In genomic region chr8:80831876-80832524, GRCm38 (mm10) we compare ENCODE assay signal across 19 mouse cellular contexts. TPM values are rescaled to one million over a fixed set of nuclear protein-coding genes. Genes with fewer than 3 reads are reported as not detected.
A peak's percentile ranks its signal among the peaks of the same experiment; 100 is the strongest.
DNase-seq lines count a peak whose midpoint lies in the region; ATAC-seq and TF ChIP-seq lines count a peak whose summit lies in the region.
"Had no signal": no experiment of that assay in that cellular context is flagged by ENCODE, and none has a peak within 500 bp of the region (broad histone marks: within the 10 kb centered on the region; RNA-seq: fewer than 3 reads in every experiment).

No protein-coding gene starts in this region.

- H3K27me3 ChIP-seq in heart, embryonic 15.5 days, result no peaks in the 10 kb centered on the region
- H3K27me3 ChIP-seq in kidney, adult 2 months (replicated peaks; ENCODE audit: control insufficient read depth, insufficient read depth, low read length), result no peaks in the 10 kb centered on the region
- H3K27me3 ChIP-seq in kidney, embryonic 16.5 days (ENCODE audit: insufficient read depth, low read length), result no peaks in the 10 kb centered on the region
- no peaks in the 10 kb centered on the region for H3K27me3 ChIP-seq in liver, embryonic 15.5 days
- H3K27me3 ChIP-seq: heart, embryonic 12.5 days had no signal

- TF ChIP-seq CTCF in kidney, adult 2 months (conservative IDR thresholded peaks at IDR 0.05; ENCODE audit: insufficient read depth, insufficient read length, low read depth, low read length), result no peak

- peaks cover 73% of the 10 kb centered on the region for H3K4me1 ChIP-seq in heart, embryonic 15.5 days (replicated peaks)
- H3K4me1 ChIP-seq in kidney, adult 2 months (ENCODE audit: control insufficient read depth, insufficient read depth, low read length), result peaks cover 46% of the 10 kb centered on the region
- peaks cover 55% of the 10 kb centered on the region for H3K4me1 ChIP-seq in kidney, embryonic 16.5 days (ENCODE audit: insufficient read depth, low read length)
- peaks cover 16% of the 10 kb centered on the region for H3K4me1 ChIP-seq in liver, embryonic 15.5 days (replicated peaks)

- intact Hi-C loops in heart, postnatal 14 days (cut with DNase I), result no loop called here

- peak overlapping the region; percentile 45 for H3K27ac ChIP-seq in heart, embryonic 15.5 days
- H3K27ac ChIP-seq in kidney, adult 2 months (ENCODE audit: insufficient read depth, low read depth, low read length), result no peak overlapping the region
- H3K27ac ChIP-seq in kidney, embryonic 16.5 days (ENCODE audit: low read length), result no peak overlapping the region
- H3K27ac ChIP-seq in liver, embryonic 15.5 days (replicated peaks), result no peak overlapping the region
- H3K27ac ChIP-seq: embryonic facial prominence, embryonic 10.5 days; forebrain, embryonic 10.5 days had no signal

- 97% methylated on average over 5 of the region's 5 CpGs for WGBS in heart, embryonic 15.5 days
- WGBS in kidney, adult 2 months, result 71% methylated on average over 5 of the region's 5 CpGs
- 84% methylated on average over 5 of the region's 5 CpGs for WGBS in kidney, embryonic 16.5 days
- 79% methylated on average over 5 of the region's 5 CpGs for WGBS in liver, embryonic 15.5 days (ENCODE audit: insufficient replicate concordance)

- no peaks in the 10 kb centered on the region for H3K36me3 ChIP-seq in heart, embryonic 15.5 days
- no peaks in the 10 kb centered on the region for H3K36me3 ChIP-seq in kidney, adult 2 months (ENCODE audit: control insufficient read depth, insufficient read depth, low read length)
- H3K36me3 ChIP-seq in kidney, embryonic 16.5 days (ENCODE audit: insufficient read depth, low read length), result no peaks in the 10 kb centered on the region
- peaks cover 1% of the 10 kb centered on the region; the same call in 1 of the 2 replicates for H3K36me3 ChIP-seq in liver, embryonic 15.5 days (replicated peaks)
- H3K36me3 ChIP-seq: embryonic facial prominence, embryonic 10.5 days; forebrain, embryonic 10.5 days; heart, embryonic 12.5 days; hindbrain, embryonic 10.5 days had no signal

- H3K4me3 ChIP-seq in heart, embryonic 15.5 days, result no peak overlapping the region
- H3K4me3 ChIP-seq in kidney, adult 2 months (ENCODE audit: insufficient read depth, low read depth, low read length), result no peak overlapping the region
- no peak overlapping the region for H3K4me3 ChIP-seq in kidney, embryonic 16.5 days (ENCODE audit: low read length)
- H3K4me3 ChIP-seq in liver, embryonic 15.5 days (replicated peaks), result no peak overlapping the region
- H3K4me3 ChIP-seq: embryonic facial prominence, embryonic 10.5 days; erythroblast, embryonic 14.5 days; forebrain, embryonic 10.5 days; heart, embryonic 12.5 days; hindbrain, embryonic 10.5 days had no signal

- ATAC-seq in heart, embryonic 15.5 days (replicated peaks; ENCODE audit: insufficient number of reproducible peaks, insufficient read depth, low FRiP score, low read depth), result no peak
- no peak for ATAC-seq in kidney, embryonic 16.5 days (ENCODE audit: low FRiP score, low TSS enrichment)
- ATAC-seq in liver, embryonic 15.5 days (ENCODE audit: insufficient read depth), result 0 out of 2 replicates have a peak, but pooled peaks have one; percentile 22
- ATAC-seq: inflammation-experienced regulatory T-cells, adult 6 months had no signal

- no peak overlapping the region for H3K9ac ChIP-seq in heart, embryonic 15.5 days
- no peak overlapping the region for H3K9ac ChIP-seq in kidney, embryonic 16.5 days (replicated peaks; ENCODE audit: low read length)
- no peak overlapping the region for H3K9ac ChIP-seq in liver, embryonic 15.5 days

- no peak overlapping the region for H3K4me2 ChIP-seq in heart, embryonic 15.5 days
- no peak overlapping the region for H3K4me2 ChIP-seq in kidney, embryonic 16.5 days (replicated peaks; ENCODE audit: low read depth, low read length)
- H3K4me2 ChIP-seq in liver, embryonic 15.5 days, result no peak overlapping the region
- H3K4me2 ChIP-seq: heart, embryonic 12.5 days had no signal

- no peaks in the 10 kb centered on the region for H3K9me3 ChIP-seq in heart, embryonic 15.5 days (replicated peaks)
- no peaks in the 10 kb centered on the region for H3K9me3 ChIP-seq in kidney, embryonic 16.5 days (ENCODE audit: low read length)
- H3K9me3 ChIP-seq in liver, embryonic 15.5 days (replicated peaks), result no peaks in the 10 kb centered on the region
- H3K9me3 ChIP-seq: embryonic facial prominence, embryonic 10.5 days; forebrain, embryonic 10.5 days; heart, embryonic 12.5 days; hindbrain, embryonic 10.5 days had no signal

- no peak for TF ChIP-seq POLR2A in kidney, adult 2 months (IDR thresholded peaks at IDR 0.05; ENCODE audit: low read depth, low read length)

- no peak for DNase-seq in heart, postnatal 14 days
- DNase-seq in kidney, adult 2 months, result peak; percentile 48
- DNase-seq in liver, result no peak
- DNase-seq in urinary bladder, postnatal 25 days (ENCODE audit: low spot score), result no peak
- DNase-seq: adrenal gland, adult 2 months; adrenal gland, postnatal 25 days; cerebellum, adult 18-20 months; cerebellum, adult 9-11 months; gastrocnemius, adult 2 months; gastrocnemius, postnatal 25 days had no signal

RNA-seq across cellular contexts. Expression of gene Gab1, which starts 48.3 kb away (rescaled TPM):
- 28.4 and 30.6 TPM in 2 replicates for polyA plus RNA-seq in heart, embryonic 15.5 days (2015; fragmentation: Nextera tagmentation; extraction: Ambion mirVana)
- 10 to 100 TPM; 35.5 to 40.0 TPM for total RNA-seq in heart, postnatal 14 days (2021)
- 24.6 and 27.8 TPM in 2 replicates for polyA plus RNA-seq in kidney, adult 2 months (2012; rRNA removed)
- 14.7 and 15.6 TPM in 2 replicates for polyA plus RNA-seq in kidney, embryonic 16.5 days (2015; fragmentation: Nextera tagmentation; extraction: Ambion mirVana)
- 7.1 and 7.2 TPM in 2 replicates for polyA plus RNA-seq in liver, embryonic 15.5 days (2015; fragmentation: Nextera tagmentation; extraction: Ambion mirVana)
- polyA plus RNA-seq: inflammation-experienced regulatory T-cells, adult 6 months had no signal
